Mouse (Mus musculus): Measurements from ENCODE around the gene Kif17. TPM values are rescaled to one million over a fixed set of nuclear protein-coding genes. Genes with fewer than 3 reads are reported as not detected.

The Kif17 gene
- polyA plus RNA-seq, 1 experiment from 2014 or later: 1.9 TPM

DNA sequence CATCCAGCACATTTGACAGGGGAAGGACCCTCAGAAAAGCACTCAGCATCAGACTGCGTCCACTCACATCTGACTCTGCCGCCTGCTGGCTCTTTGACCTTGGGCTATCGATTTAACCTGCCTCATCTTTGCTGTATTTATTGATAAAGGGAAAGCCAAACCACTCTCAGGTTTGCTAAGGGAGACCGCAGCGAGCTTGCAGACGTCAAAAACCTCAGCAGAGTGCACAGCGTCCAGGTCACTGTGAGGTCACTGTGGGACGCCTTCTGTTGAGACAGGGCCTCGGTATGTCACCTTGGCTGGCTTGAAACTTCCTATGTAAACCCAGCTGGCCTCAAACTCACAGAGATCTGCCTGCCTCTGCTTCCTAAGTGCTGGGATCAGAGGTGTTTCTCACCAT is 87.1 kb downstream of the Kif17 start:
- no peak for ATAC-seq (ENCODE audit: insufficient read depth, low FRiP score)
- WGBS: 51% methylated on average over 9 of the region's 9 CpGs
- Histone ChIP-seq H3K9me3 (replicated peaks; ENCODE audit: control insufficient read depth, low read length) (no peaks in the 10 kb centered on the region), H3K36me3 (ENCODE audit: control insufficient read depth, insufficient read depth, low read length) (no peaks in the 10 kb centered on the region), H3K9ac (ENCODE audit: low read length) (no peak overlapping the region), H3K4me2 (ENCODE audit: low read depth, low read length) (no peak overlapping the region), H3K27me3 (ENCODE audit: control insufficient read depth, insufficient read depth, low read length) (no peaks in the 10 kb centered on the region), H3K4me3 (replicated peaks; ENCODE audit: low read length) (no peak overlapping the region), H3K4me1 (ENCODE audit: control insufficient read depth, insufficient read depth, low read length) (0 out of 2 replicates have a peak, but pooled peaks cover 4% of the 10 kb centered on the region), H3K27ac (ENCODE audit: low read length) (no peak overlapping the region)

DNA sequence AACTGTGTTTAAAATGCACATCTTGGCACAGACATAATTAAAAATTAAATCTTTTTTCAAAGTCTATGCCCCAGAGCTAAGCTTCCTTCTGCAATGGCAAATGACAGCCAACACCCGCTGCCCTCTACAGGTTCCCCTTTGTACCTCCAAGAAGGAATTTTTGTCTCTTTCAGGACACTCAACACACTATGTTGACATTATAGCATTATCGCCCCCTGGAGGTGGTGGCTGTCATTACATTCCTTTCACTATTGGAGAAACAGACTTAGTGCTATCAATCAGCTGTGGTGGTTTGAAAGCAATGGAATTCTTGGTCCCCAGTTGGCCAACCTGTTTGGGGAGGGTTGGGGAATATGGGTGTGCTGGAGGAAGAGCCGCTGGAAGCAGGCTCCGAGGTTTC is 89.7 kb downstream of the Kif17 start:
- H3K27me3 ChIP-seq (ENCODE audit: control insufficient read depth, insufficient read depth, low read length): no peaks in the 10 kb centered on the region
- 28% methylated on average over 4 of the region's 4 CpGs for WGBS
- H3K4me1 ChIP-seq (ENCODE audit: control insufficient read depth, insufficient read depth, low read length): no peaks in the 10 kb centered on the region
- H3K27ac ChIP-seq (ENCODE audit: low read length): no peak overlapping the region
- H3K9me3 ChIP-seq (replicated peaks; ENCODE audit: control insufficient read depth, low read length): no peaks in the 10 kb centered on the region
- no peak overlapping the region for H3K4me3 ChIP-seq (replicated peaks; ENCODE audit: low read length)
- no peak for ATAC-seq (ENCODE audit: insufficient read depth, low FRiP score)
- H3K4me2 ChIP-seq (ENCODE audit: low read depth, low read length): no peak overlapping the region
- H3K36me3 ChIP-seq (ENCODE audit: control insufficient read depth, insufficient read depth, low read length): no peaks in the 10 kb centered on the region
- H3K9ac ChIP-seq (ENCODE audit: low read length): no peak overlapping the region

DNA sequence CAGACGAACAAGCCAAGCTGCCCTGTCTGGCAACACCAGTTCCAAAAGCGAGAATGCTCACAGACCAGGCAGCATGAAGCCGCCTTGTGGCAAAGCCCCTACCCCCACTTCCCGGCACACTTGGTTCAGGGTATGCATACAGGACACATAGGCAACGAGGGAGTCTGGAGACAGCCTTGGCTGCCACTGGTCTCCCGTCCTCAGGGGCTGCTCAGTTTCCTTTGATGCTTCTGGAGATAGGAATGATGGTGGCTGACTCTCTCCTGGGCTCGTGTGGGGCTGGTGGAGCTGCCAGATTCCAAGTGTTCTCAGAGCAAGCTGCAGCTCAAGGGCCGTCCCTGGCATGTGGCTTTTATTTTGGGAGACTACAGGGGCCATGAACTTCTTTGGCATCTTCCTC is 91.2 kb downstream of the Kif17 start:
- Histone ChIP-seq H3K27ac (ENCODE audit: low read length) (no peak overlapping the region), H3K36me3 (ENCODE audit: control insufficient read depth, insufficient read depth, low read length) (no peaks in the 10 kb centered on the region), H3K9ac (ENCODE audit: low read length) (no peak overlapping the region), H3K9me3 (replicated peaks; ENCODE audit: control insufficient read depth, low read length) (no peaks in the 10 kb centered on the region), H3K4me3 (replicated peaks; ENCODE audit: low read length) (no peak overlapping the region), H3K4me1 (ENCODE audit: control insufficient read depth, insufficient read depth, low read length) (no peaks in the 10 kb centered on the region), H3K27me3 (ENCODE audit: control insufficient read depth, insufficient read depth, low read length) (no peaks in the 10 kb centered on the region), H3K4me2 (ENCODE audit: low read depth, low read length) (no peak overlapping the region)
- WGBS: 69% methylated on average over 8 of the region's 8 CpGs
- ATAC-seq (ENCODE audit: insufficient read depth, low FRiP score): no peak

DNA sequence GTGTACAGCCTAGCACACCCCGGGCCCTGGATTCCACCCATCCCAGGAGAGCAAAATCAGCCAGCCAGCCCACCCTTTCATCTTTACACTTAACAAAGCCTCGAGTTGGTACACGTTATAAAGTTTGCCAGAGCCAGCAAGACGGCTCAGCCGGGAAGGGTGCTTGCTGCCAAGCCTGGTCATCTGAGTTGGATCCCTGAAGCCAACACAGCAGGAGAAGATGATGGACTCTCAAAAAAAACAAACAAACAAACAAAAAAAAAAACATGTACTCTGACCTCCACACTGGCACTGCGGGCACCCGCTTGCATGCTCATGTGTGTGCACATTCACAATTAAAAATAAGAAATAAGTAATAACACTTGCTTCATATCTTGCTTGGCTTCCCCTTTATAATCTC is 91.8 kb downstream of the Kif17 start:
- no peaks in the 10 kb centered on the region for H3K27me3 ChIP-seq (ENCODE audit: control insufficient read depth, insufficient read depth, low read length)
- no peak overlapping the region for H3K4me2 ChIP-seq (ENCODE audit: low read depth, low read length)
- H3K4me3 ChIP-seq (replicated peaks; ENCODE audit: low read length): no peak overlapping the region
- H3K9me3 ChIP-seq (replicated peaks; ENCODE audit: control insufficient read depth, low read length): no peaks in the 10 kb centered on the region
- no peak overlapping the region for H3K27ac ChIP-seq (ENCODE audit: low read length)
- H3K9ac ChIP-seq (ENCODE audit: low read length): no peak overlapping the region
- WGBS: 74% methylated on average over 7 of the region's 7 CpGs
- H3K4me1 ChIP-seq (ENCODE audit: control insufficient read depth, insufficient read depth, low read length): no peaks in the 10 kb centered on the region
- ATAC-seq (ENCODE audit: insufficient read depth, low FRiP score): no peak
- H3K36me3 ChIP-seq (ENCODE audit: control insufficient read depth, insufficient read depth, low read length): no peaks in the 10 kb centered on the region

DNA sequence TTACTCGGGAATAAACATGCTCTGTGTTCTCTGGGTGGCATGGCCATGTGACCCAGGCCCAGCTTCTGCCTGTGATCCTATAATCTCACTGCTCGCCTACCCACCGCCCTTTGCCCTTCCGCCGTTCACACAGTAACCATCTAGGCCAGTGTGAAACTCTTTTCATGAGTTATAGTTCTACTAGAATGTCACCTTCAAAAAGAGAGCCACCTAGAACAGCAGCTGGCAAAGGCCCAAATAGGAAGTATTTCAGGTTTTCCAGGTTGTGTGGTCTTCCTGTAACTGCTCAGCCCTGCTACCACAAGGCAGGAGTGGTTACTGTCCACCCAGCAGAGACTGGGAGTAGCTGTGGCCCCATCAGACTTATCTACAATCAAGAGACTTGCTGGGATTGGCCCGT is 92.5 kb downstream of the Kif17 start:
- 61% methylated on average over 6 of the region's 6 CpGs for WGBS
- Histone ChIP-seq H3K4me2 (ENCODE audit: low read depth, low read length) (no peak overlapping the region), H3K9ac (ENCODE audit: low read length) (no peak overlapping the region; the same call in 1 of the 2 replicates), H3K36me3 (ENCODE audit: control insufficient read depth, insufficient read depth, low read length) (no peaks in the 10 kb centered on the region), H3K27me3 (ENCODE audit: control insufficient read depth, insufficient read depth, low read length) (no peaks in the 10 kb centered on the region), H3K4me1 (ENCODE audit: control insufficient read depth, insufficient read depth, low read length) (no peaks in the 10 kb centered on the region), H3K9me3 (replicated peaks; ENCODE audit: control insufficient read depth, low read length) (no peaks in the 10 kb centered on the region), H3K27ac (ENCODE audit: low read length) (peak overlapping the region; percentile 77), H3K4me3 (replicated peaks; ENCODE audit: low read length) (no peak overlapping the region)
- peak; percentile 72 for ATAC-seq (ENCODE audit: insufficient read depth, low FRiP score)

DNA sequence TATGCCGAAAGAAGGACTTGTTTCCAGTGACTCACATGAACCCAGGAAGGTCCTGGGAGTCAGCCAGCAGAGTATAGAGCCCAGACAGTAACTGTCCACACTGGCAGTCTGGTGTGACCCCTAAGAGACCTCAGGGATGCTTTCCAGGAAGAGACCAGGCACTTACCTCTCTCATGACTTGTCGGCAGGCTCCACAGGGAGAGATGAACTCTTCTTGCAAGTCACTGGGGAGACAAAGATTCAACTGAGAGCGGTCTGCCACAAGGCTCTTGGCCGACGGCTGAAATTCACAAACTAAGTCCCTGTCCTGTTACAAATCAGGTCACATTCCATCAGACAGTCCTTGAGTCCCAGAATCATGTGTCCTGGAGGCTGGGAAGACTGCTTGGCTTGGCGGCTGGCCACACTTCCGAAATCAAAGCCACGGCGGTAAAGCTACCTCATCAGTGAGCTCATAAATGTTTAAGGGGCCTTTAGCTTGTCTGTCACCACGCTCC is 93.2 kb downstream of the Kif17 start:
- Histone ChIP-seq H3K27me3 (ENCODE audit: control insufficient read depth, insufficient read depth, low read length) (no peaks in the 10 kb centered on the region), H3K4me1 (ENCODE audit: control insufficient read depth, insufficient read depth, low read length) (no peaks in the 10 kb centered on the region), H3K9me3 (replicated peaks; ENCODE audit: control insufficient read depth, low read length) (no peaks in the 10 kb centered on the region), H3K9ac (ENCODE audit: low read length) (no peak overlapping the region; the same call in 1 of the 2 replicates), H3K4me2 (ENCODE audit: low read depth, low read length) (no peak overlapping the region), H3K4me3 (replicated peaks; ENCODE audit: low read length) (no peak overlapping the region), H3K36me3 (ENCODE audit: control insufficient read depth, insufficient read depth, low read length) (no peaks in the 10 kb centered on the region), H3K27ac (ENCODE audit: low read length) (peak overlapping the region; percentile 77)
- no peak for ATAC-seq (ENCODE audit: insufficient read depth, low FRiP score)
- WGBS: 72% methylated on average over 10 of the region's 10 CpGs

DNA sequence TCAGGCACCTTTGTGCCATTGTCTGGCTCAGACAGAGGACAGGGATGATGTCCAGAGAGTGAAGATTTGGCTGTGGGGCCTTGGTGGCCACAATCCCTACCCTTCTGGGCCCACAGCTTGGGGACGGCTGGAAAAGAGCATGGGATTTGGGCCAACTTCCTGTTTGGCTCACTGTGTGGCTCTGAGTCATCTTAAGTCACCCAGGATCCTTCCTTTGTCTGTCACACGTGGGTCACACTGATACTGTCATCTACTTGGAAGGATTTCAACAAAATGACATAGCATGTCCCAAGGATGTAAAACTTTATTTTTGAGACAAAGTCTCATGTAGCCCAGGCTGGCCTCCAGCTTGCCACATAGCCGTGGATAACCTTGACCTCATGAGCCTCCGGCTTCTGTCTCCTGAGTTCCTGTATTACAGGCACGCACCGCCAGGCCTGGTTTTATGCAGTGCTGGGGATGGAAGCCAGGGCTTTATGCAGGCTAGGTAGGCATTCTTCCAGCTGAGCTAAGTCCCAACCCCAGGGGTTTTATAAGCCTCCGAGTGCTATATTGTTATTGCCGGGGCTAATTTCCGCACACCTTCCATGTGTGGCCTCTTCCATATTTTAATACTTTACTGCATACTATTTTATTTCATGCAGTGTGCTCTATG is 94.8 kb downstream of the Kif17 start:
- no peaks in the 10 kb centered on the region for H3K4me1 ChIP-seq (ENCODE audit: control insufficient read depth, insufficient read depth, low read length)
- H3K9me3 ChIP-seq (replicated peaks; ENCODE audit: control insufficient read depth, low read length): no peaks in the 10 kb centered on the region
- no peak overlapping the region for H3K4me3 ChIP-seq (replicated peaks; ENCODE audit: low read length)
- no peak overlapping the region for H3K4me2 ChIP-seq (ENCODE audit: low read depth, low read length)
- no peak overlapping the region for H3K27ac ChIP-seq (ENCODE audit: low read length)
- H3K9ac ChIP-seq (ENCODE audit: low read length): no peak overlapping the region
- WGBS: 76% methylated on average over 9 of the region's 9 CpGs
- no peaks in the 10 kb centered on the region for H3K27me3 ChIP-seq (ENCODE audit: control insufficient read depth, insufficient read depth, low read length)
- no peak for ATAC-seq (ENCODE audit: insufficient read depth, low FRiP score)
- no peaks in the 10 kb centered on the region for H3K36me3 ChIP-seq (ENCODE audit: control insufficient read depth, insufficient read depth, low read length)

DNA sequence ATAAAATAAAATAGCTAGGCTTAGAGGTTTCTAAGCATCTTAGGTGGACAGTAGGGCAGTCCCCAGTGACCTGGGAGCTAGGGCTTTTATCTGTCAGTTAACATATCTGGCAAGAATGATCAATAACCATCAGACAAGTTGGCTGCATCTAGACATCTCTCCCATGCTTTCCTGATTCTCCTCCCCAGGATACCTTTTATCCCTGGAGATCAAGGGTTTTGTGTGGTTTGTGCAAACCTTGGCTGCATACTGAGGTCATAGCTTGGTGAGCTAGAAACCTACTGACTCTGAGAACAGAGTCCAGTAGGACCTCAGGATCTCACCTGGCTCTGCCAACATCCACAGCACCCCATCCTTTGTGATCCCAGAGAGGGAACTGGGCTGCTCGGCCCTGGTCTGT is 97.0 kb downstream of the Kif17 start:
- Histone ChIP-seq H3K4me3 (replicated peaks; ENCODE audit: low read length) (no peak overlapping the region), H3K9ac (ENCODE audit: low read length) (no peak overlapping the region), H3K27ac (ENCODE audit: low read length) (no peak overlapping the region), H3K9me3 (replicated peaks; ENCODE audit: control insufficient read depth, low read length) (no peaks in the 10 kb centered on the region), H3K36me3 (ENCODE audit: control insufficient read depth, insufficient read depth, low read length) (no peaks in the 10 kb centered on the region), H3K4me1 (ENCODE audit: control insufficient read depth, insufficient read depth, low read length) (no peaks in the 10 kb centered on the region), H3K27me3 (ENCODE audit: control insufficient read depth, insufficient read depth, low read length) (no peaks in the 10 kb centered on the region), H3K4me2 (ENCODE audit: low read depth, low read length) (no peak overlapping the region)
- ATAC-seq (ENCODE audit: insufficient read depth, low FRiP score): no peak
- whole genome bisulfite sequencing: 83% methylated on average over 1 of the region's 1 CpGs

DNA sequence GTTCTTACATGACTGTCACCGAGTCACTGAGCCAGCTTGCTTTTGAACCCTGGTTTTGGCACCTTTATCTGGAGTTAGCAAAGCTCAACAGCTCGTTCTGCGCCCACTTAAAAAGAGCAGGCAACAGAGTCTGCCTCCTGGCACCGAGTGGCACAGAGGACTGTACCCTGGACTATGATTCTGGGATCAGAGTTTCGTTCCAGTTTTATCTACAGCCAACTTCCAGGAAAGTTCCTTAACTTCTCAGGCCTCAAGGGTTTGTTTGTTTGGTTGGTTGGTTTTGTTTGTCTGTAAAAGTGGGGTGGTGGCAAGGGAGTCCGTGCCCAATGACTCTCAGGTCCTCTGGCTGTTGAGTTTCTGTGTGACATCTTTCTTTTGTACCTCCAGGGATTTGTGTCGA is 98.5 kb downstream of the Kif17 start:
- H3K9ac ChIP-seq (ENCODE audit: low read length): no peak overlapping the region
- H3K27me3 ChIP-seq (ENCODE audit: control insufficient read depth, insufficient read depth, low read length): no peaks in the 10 kb centered on the region
- H3K4me2 ChIP-seq (ENCODE audit: low read depth, low read length): no peak overlapping the region
- H3K27ac ChIP-seq (ENCODE audit: low read length): no peak overlapping the region
- no peak overlapping the region for H3K4me3 ChIP-seq (replicated peaks; ENCODE audit: low read length)
- no peaks in the 10 kb centered on the region for H3K4me1 ChIP-seq (ENCODE audit: control insufficient read depth, insufficient read depth, low read length)
- ATAC-seq (ENCODE audit: insufficient read depth, low FRiP score): no peak
- H3K36me3 ChIP-seq (ENCODE audit: control insufficient read depth, insufficient read depth, low read length): no peaks in the 10 kb centered on the region
- 74% methylated on average over 7 of the region's 7 CpGs for WGBS
- H3K9me3 ChIP-seq (replicated peaks; ENCODE audit: control insufficient read depth, low read length): no peaks in the 10 kb centered on the region
